Mouse (Mus musculus): ENCODE measurements around the gene Prex1. TPM values are rescaled to one million over a fixed set of nuclear protein-coding genes. Genes with fewer than 3 reads are reported as not detected.
"Not testable (repeated sequence)": the region's sequence is repeated elsewhere in the genome, so short reads cannot be mapped to it uniquely, and the experiment has no call there.

Prex1 gene
- polyA plus RNA-seq, 1 experiment from 2014 or later, result 20.9 TPM

DNA sequence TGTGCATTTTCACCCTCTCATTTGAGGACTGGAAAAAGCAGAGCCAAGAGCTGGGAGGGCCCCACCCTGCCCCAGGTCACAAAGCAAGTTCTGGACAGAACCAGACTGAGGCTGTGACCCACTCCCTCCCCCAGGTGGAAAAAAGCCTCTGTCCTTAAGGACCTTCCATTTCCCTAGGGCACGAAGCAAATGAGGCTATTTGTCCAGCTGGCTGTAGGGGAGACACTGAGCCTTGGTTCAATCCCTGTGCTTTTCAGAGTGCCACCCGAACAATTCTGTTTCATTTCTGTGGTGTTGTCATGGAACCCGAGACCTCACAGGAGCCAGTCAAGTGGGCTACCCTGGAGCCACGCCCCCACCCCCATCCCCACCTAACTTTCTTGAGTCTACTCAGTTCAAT, 29.9 kb upstream of the Prex1 start:
- H3K27me3 ChIP-seq (ENCODE audit: control insufficient read depth, insufficient read depth, low read length), result no peaks in the 10 kb centered on the region
- no peak overlapping the region for H3K9ac ChIP-seq (ENCODE audit: low read depth, low read length)
- H3K36me3 ChIP-seq (ENCODE audit: control insufficient read depth, insufficient read depth, low read length), result no peaks in the 10 kb centered on the region
- no peak overlapping the region for H3K4me3 ChIP-seq (ENCODE audit: low read depth, low read length)
- H3K9me3 ChIP-seq (ENCODE audit: control insufficient read depth, low read length), result no peaks in the 10 kb centered on the region
- 0 out of 2 replicates have a peak, but pooled peaks cover 2% of the 10 kb centered on the region for H3K4me1 ChIP-seq (replicated peaks; ENCODE audit: control insufficient read depth, insufficient read depth, low read length)
- no peak overlapping the region for H3K27ac ChIP-seq (ENCODE audit: low read depth, low read length)
- WGBS, result 42% methylated on average over 4 of the region's 4 CpGs
- ATAC-seq (ENCODE audit: low FRiP score), result no peak
- H3K4me2 ChIP-seq (replicated peaks; ENCODE audit: low read depth, low read length), result no peak overlapping the region
- DNase-seq (ENCODE audit: low spot score), result no peak

DNA sequence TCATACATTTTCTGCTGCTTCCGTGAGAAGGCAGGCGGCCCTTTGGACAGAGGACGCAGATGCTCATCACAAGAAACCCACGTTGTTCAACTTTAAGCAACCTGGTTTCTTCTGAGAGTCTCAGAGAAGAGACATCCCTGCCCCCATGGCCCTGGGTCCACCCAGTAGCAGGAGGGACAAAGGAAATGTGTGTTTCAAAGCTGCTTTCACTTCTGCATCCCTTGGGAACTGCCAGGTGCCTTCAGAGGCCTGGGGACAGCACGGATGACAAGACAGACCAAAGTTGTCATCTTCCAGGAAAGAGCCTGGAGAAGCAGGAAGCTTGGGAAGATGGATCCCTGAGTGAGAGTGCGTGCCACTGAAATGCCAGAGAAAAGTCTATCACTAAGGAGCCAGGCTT, 27.8 kb upstream of the Prex1 start:
- no peak overlapping the region for H3K27ac ChIP-seq (ENCODE audit: low read depth, low read length)
- WGBS, result 85% methylated on average over 6 of the region's 6 CpGs

DNA sequence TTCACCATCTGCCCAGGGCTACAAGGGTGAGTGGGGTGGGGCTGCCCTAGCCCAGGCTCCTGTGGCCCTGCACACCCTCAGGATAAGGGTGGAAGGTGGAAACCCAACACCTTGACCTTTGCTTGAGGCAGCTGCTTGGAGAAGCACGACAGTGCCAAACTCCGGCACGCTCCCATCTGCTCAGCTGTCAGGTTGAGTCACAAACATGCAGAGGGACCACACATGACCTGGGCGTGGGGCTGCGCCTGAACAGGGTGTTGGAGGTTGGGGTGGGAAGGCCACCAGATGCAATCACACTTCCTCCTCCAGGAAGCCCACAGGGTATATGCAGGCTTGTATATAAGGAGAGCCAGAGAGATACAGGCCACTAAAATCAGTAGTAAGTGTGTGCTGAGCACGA, 26.8 kb upstream of the Prex1 start:
- no peak overlapping the region for H3K27ac ChIP-seq (ENCODE audit: low read depth, low read length)
- DNase-seq (ENCODE audit: low spot score) (no peak), ATAC-seq (ENCODE audit: low FRiP score) (no peak)
- H3K4me3 ChIP-seq (ENCODE audit: low read depth, low read length), result no peak overlapping the region
- H3K4me2 ChIP-seq (replicated peaks; ENCODE audit: low read depth, low read length), result no peak overlapping the region
- H3K9me3 ChIP-seq (ENCODE audit: control insufficient read depth, low read length), result no peaks in the 10 kb centered on the region
- H3K4me1 ChIP-seq (replicated peaks; ENCODE audit: control insufficient read depth, insufficient read depth, low read length), result 0 out of 2 replicates have a peak, but pooled peaks cover 2% of the 10 kb centered on the region
- no peaks in the 10 kb centered on the region for H3K27me3 ChIP-seq (ENCODE audit: control insufficient read depth, insufficient read depth, low read length)
- no peaks in the 10 kb centered on the region for H3K36me3 ChIP-seq (ENCODE audit: control insufficient read depth, insufficient read depth, low read length)
- H3K9ac ChIP-seq (ENCODE audit: low read depth, low read length), result no peak overlapping the region
- WGBS, result 75% methylated on average over 6 of the region's 6 CpGs

More for the DNA sequence above, 27.8 kb upstream of the Prex1 start:
- Histone ChIP-seq H3K4me1 (replicated peaks; ENCODE audit: control insufficient read depth, insufficient read depth, low read length) (0 out of 2 replicates have a peak, but pooled peaks cover 2% of the 10 kb centered on the region), H3K9me3 (ENCODE audit: control insufficient read depth, low read length) (no peaks in the 10 kb centered on the region), H3K36me3 (ENCODE audit: control insufficient read depth, insufficient read depth, low read length) (no peaks in the 10 kb centered on the region), H3K9ac (ENCODE audit: low read depth, low read length) (no peak overlapping the region), H3K4me2 (replicated peaks; ENCODE audit: low read depth, low read length) (no peak overlapping the region), H3K27me3 (ENCODE audit: control insufficient read depth, insufficient read depth, low read length) (no peaks in the 10 kb centered on the region), H3K4me3 (ENCODE audit: low read depth, low read length) (no peak overlapping the region)
- DNase-seq (ENCODE audit: low spot score) (no peak), ATAC-seq (ENCODE audit: low FRiP score) (no peak)

DNA sequence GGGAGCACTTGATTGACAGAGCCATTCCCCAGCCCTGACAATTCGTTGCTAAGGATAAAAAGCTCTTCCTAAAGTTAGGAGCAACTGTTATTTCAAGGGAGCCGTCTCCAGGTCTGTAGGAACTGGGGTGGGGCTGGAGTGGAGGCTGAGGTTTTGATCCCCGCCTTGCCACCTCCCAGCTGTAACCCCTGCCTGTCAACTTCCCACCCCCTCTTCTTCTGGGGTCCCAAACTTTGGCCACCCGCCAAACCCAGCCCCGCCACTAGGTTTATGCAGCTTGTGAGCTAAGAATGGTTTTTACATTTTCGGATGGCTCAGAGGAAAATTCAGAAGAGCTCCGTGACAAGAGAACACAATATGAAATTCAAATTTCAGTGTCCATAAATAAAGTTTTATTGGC, 23.7 kb upstream of the Prex1 start:
- WGBS, result 68% methylated on average over 7 of the region's 7 CpGs
- Histone ChIP-seq H3K27me3 (ENCODE audit: control insufficient read depth, insufficient read depth, low read length) (no peaks in the 10 kb centered on the region), H3K4me3 (ENCODE audit: low read depth, low read length) (no peak overlapping the region), H3K9ac (ENCODE audit: low read depth, low read length) (no peak overlapping the region), H3K27ac (ENCODE audit: low read depth, low read length) (no peak overlapping the region), H3K4me2 (replicated peaks; ENCODE audit: low read depth, low read length) (no peak overlapping the region), H3K4me1 (replicated peaks; ENCODE audit: control insufficient read depth, insufficient read depth, low read length) (no peaks in the 10 kb centered on the region), H3K36me3 (ENCODE audit: control insufficient read depth, insufficient read depth, low read length) (no peaks in the 10 kb centered on the region), H3K9me3 (ENCODE audit: control insufficient read depth, low read length) (no peaks in the 10 kb centered on the region)
- no peak for ATAC-seq (ENCODE audit: low FRiP score)
- DNase-seq (ENCODE audit: low spot score), result no peak

DNA sequence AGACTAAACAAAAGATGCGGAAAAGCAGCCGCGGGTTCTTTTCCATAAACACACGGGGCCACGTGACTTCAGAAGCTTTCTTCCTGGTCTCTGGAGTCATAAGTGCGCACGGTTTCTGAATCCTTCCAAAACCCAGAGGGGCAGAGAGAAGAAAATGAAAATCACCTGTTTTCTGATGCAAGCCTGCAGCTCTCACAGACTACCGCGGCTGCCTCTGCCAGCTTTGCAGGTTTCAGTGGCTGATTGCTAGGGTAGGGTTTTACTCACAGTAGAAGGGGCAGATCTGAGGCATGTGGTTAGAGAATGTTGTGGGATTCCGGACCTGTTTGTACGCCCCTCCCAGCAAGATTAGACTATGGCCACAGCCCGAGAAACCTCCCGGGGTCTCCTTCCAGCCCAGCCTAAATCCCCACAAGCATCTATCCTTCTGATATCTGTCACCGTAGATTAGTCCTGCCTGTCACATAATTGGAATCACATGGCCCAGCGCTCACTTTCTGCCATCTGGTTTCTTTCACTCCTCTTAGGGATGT, 21.9 kb upstream of the Prex1 start:
- H3K27ac ChIP-seq (ENCODE audit: low read depth, low read length), result no peak overlapping the region
- no peak overlapping the region for H3K9ac ChIP-seq (ENCODE audit: low read depth, low read length)
- no peak overlapping the region for H3K4me2 ChIP-seq (replicated peaks; ENCODE audit: low read depth, low read length)
- H3K4me3 ChIP-seq (ENCODE audit: low read depth, low read length), result no peak overlapping the region
- ATAC-seq (ENCODE audit: low FRiP score), result no peak
- H3K36me3 ChIP-seq (ENCODE audit: control insufficient read depth, insufficient read depth, low read length), result no peaks in the 10 kb centered on the region
- no peaks in the 10 kb centered on the region for H3K27me3 ChIP-seq (ENCODE audit: control insufficient read depth, insufficient read depth, low read length)
- 42% methylated on average over 15 of the region's 15 CpGs for WGBS
- no peaks in the 10 kb centered on the region for H3K9me3 ChIP-seq (ENCODE audit: control insufficient read depth, low read length)
- DNase-seq (ENCODE audit: low spot score), result peak; percentile 52
- no peaks in the 10 kb centered on the region for H3K4me1 ChIP-seq (replicated peaks; ENCODE audit: control insufficient read depth, insufficient read depth, low read length)

DNA sequence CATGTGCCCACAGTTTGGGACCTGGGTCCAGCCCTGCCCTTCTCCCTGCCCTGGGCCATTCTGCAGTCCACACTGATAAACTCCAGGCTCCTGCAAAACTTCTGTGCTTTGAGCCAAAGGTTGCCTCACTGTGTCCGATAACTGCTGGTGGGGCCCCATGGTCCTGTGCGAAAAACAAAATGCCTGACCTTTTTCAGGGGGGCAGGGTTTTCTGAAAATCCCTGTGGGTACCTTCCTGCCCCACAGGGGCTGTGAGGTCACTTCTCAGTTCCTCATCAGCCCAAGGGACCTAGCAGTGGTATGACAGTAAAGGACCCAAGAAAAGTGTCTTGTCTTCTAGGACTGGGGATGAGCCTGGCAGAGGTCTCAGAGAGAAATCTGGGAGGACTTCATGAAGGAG, 19.2 kb upstream of the Prex1 start:
- DNase-seq (ENCODE audit: low spot score), result no peak
- Histone ChIP-seq H3K9me3 (ENCODE audit: control insufficient read depth, low read length) (no peaks in the 10 kb centered on the region), H3K4me3 (ENCODE audit: low read depth, low read length) (no peak overlapping the region), H3K36me3 (ENCODE audit: control insufficient read depth, insufficient read depth, low read length) (no peaks in the 10 kb centered on the region), H3K27me3 (ENCODE audit: control insufficient read depth, insufficient read depth, low read length) (no peaks in the 10 kb centered on the region), H3K4me1 (replicated peaks; ENCODE audit: control insufficient read depth, insufficient read depth, low read length) (peaks cover 8% of the 10 kb centered on the region), H3K4me2 (replicated peaks; ENCODE audit: low read depth, low read length) (no peak overlapping the region), H3K27ac (ENCODE audit: low read depth, low read length) (no peak overlapping the region), H3K9ac (ENCODE audit: low read depth, low read length) (no peak overlapping the region)
- no peak for ATAC-seq (ENCODE audit: low FRiP score)
- WGBS, result 94% methylated on average over 2 of the region's 2 CpGs

DNA sequence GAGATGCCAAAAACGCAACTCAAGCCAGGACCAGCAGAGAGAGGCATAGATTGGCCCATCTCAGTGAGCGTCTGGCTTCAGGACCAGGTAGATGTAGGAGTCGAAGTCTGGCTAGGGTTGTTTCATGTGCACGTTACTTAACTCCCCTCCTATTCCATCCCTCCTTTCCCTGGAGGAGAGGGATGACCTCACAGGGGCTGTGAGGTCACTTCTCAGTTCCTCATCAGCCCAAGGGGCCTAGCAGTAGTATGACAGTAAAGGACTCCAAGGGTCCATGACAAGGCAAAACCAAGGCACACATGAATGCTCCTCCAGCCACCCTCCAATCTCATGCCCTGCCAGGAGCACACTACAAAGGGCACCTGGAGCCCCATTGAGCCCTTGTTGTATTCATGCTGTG, 18.5 kb upstream of the Prex1 start:
- WGBS, result 87% methylated on average over 4 of the region's 4 CpGs
- no peaks in the 10 kb centered on the region for H3K9me3 ChIP-seq (ENCODE audit: control insufficient read depth, low read length)
- H3K36me3 ChIP-seq (ENCODE audit: control insufficient read depth, insufficient read depth, low read length), result no peaks in the 10 kb centered on the region
- H3K27ac ChIP-seq (ENCODE audit: low read depth, low read length), result no peak overlapping the region
- H3K4me2 ChIP-seq (replicated peaks; ENCODE audit: low read depth, low read length), result no peak overlapping the region
- H3K4me1 ChIP-seq (replicated peaks; ENCODE audit: control insufficient read depth, insufficient read depth, low read length), result peaks cover 8% of the 10 kb centered on the region
- ATAC-seq (ENCODE audit: low FRiP score), result no peak
- DNase-seq (ENCODE audit: low spot score), result no peak
- no peak overlapping the region for H3K4me3 ChIP-seq (ENCODE audit: low read depth, low read length)
- no peak overlapping the region for H3K9ac ChIP-seq (ENCODE audit: low read depth, low read length)
- H3K27me3 ChIP-seq (ENCODE audit: control insufficient read depth, insufficient read depth, low read length), result no peaks in the 10 kb centered on the region

DNA sequence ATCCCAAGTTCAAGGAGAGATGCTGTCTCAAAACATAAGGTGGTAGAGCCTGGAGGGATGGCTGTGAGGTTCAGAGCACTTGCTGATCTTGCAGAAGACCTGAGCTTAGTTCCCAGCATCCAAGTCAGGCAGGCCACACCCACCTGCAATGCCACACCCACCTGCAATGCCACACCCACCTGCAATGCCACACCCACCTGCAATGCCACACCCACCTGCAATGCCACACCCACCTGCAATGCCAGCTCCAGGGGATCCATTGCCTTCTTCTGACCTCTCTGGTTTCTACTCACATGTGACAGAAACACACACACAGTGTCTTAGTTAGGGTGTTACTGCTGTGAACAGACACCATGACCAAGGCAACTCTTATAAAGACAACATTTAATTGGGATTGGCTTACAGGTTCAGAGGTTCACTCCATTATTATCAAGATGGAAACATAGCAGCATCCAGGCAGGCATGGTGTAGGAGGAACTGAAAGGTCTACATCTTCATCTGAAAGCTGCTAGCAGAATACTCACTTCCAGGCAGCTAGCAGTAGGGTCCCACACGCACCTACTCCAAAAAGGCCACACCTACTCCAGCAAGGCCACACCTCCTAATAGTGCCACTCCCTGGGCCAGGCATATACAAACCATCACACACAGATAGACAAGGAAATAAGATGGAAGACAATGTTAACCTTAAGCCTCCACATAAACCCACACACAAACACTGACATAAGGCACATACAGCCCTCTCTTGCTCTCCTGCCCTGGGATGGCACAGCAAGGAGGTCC, 17.7 kb upstream of the Prex1 start:
- not testable (repeated sequence) for H3K27me3 ChIP-seq (ENCODE audit: control insufficient read depth, insufficient read depth, low read length); DNase-seq (ENCODE audit: low spot score); H3K4me3 ChIP-seq (ENCODE audit: low read depth, low read length); H3K9me3 ChIP-seq (ENCODE audit: control insufficient read depth, low read length); ATAC-seq (ENCODE audit: low FRiP score); H3K9ac ChIP-seq (ENCODE audit: low read depth, low read length); H3K4me2 ChIP-seq (replicated peaks; ENCODE audit: low read depth, low read length); H3K36me3 ChIP-seq (ENCODE audit: control insufficient read depth, insufficient read depth, low read length); H3K4me1 ChIP-seq (replicated peaks; ENCODE audit: control insufficient read depth, insufficient read depth, low read length)
- peak overlapping the region; percentile 83; the same call in 1 of the 2 replicates for H3K27ac ChIP-seq (ENCODE audit: low read depth, low read length)
- WGBS, result 100% methylated on average over 1 of the region's 1 CpGs

DNA sequence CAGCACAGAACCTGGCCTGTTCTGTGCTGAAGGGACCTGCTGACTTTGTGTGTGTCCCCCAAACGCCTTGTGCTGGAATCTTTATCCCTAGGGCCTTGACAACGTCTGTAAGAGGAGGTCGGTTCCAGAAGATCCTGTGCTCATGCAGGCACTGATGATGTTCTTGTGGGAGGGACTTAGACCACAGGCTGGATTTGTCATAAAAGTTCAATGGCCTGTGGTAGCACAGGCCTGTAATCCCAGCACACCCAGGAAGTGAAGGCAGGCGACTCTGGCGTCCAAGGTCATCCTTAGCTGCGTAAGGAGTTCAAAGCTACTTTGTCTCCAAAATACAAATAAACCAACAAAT, 16.9 kb upstream of the Prex1 start:
- no peaks in the 10 kb centered on the region for H3K27me3 ChIP-seq (ENCODE audit: control insufficient read depth, insufficient read depth, low read length)
- H3K36me3 ChIP-seq (ENCODE audit: control insufficient read depth, insufficient read depth, low read length), result no peaks in the 10 kb centered on the region
- no peak overlapping the region for H3K4me3 ChIP-seq (ENCODE audit: low read depth, low read length)
- 56% methylated on average over 6 of the region's 6 CpGs for WGBS
- DNase-seq (ENCODE audit: low spot score), result no peak
- peak overlapping the region; percentile 83 for H3K27ac ChIP-seq (ENCODE audit: low read depth, low read length)
- H3K9ac ChIP-seq (ENCODE audit: low read depth, low read length), result no peak overlapping the region
- ATAC-seq (ENCODE audit: low FRiP score), result peak; percentile 38; the same call in 1 of the 2 replicates
- H3K4me1 ChIP-seq (replicated peaks; ENCODE audit: control insufficient read depth, insufficient read depth, low read length), result peaks cover 8% of the 10 kb centered on the region
- H3K9me3 ChIP-seq (ENCODE audit: control insufficient read depth, low read length), result no peaks in the 10 kb centered on the region
- H3K4me2 ChIP-seq (replicated peaks; ENCODE audit: low read depth, low read length), result no peak overlapping the region
